In the genomic region with DNA sequence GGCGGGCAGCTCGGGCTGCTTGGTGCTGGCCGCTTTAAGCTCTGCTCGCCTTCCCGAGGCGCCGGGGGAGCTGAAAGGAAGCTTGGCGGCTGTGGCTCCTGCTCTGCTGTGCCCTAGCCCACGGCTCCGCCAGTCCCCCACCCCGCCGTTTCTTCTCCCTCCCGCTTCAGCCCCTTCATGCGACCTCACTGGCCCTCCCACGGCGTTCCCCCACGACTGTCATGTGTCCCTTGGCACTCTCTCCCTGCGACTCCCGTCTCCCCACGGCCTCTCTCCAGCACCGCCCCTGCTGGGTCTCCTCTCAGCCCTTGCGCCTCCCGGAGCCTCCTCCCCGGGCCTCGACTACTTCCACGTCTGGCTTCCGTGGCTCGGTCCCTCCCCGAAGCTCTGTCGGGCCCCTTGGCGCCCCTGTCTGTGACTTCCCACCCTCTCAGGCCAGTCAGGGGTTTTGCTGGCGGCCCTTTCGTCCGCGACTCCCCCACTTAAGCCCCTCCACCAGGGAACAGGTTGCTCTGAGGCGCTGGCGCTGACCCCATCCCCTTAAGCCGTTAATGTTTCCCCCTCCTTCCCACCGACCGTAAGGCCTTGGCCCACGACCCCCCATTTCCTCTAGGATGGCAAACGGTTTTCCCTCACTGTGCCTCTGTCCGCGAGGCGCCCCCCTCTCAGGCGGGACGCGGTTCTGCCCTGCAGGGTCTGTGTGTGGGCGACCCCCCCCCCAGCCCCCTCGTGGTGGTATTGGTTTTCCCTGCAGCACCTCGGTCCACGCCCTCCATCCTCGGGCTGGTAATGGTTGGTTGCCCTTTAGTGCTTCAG, we compare ENCODE assay signal across 8 mouse cellular contexts. TPM values are rescaled to one million over a fixed set of nuclear protein-coding genes. Genes with fewer than 3 reads are reported as not detected.
DNase-seq lines count a peak whose midpoint lies in the region; ATAC-seq and TF ChIP-seq lines count a peak whose summit lies in the region.

No protein-coding gene starts in this region.

- H3K36me3 ChIP-seq in MEL (ENCODE audit: control insufficient read depth in 1 of 2, insufficient read depth in 2 of 2, low read length in 2 of 2) (peaks cover 5 to 12% of the 10 kb centered on the region in 2 experiments), macrophage (ENCODE audit: inconsistent target) (no peaks in the 10 kb centered on the region)
- no peaks in the 10 kb centered on the region for H3K36me3 ChIP-seq in kidney, embryonic 16.5 days (ENCODE audit: insufficient read depth, low read length)

- peak overlapping the region; percentile 70 for H3K4me2 ChIP-seq in kidney, embryonic 16.5 days (replicated peaks; ENCODE audit: low read depth, low read length)

- H3K4me3 ChIP-seq in MEL (ENCODE audit: control insufficient read depth in 1 of 2, insufficient read depth in 1 of 2, low read depth in 2 of 2, low read length in 2 of 2) (peak overlapping the region; percentile 63 to 78), macrophage (ENCODE audit: inconsistent target) (peak overlapping the region; percentile 51)
- H3K4me3 ChIP-seq in cerebellum, adult 2 months (replicated peaks; ENCODE audit: insufficient read depth, low read depth, low read length) = peak overlapping the region; percentile 95
- H3K4me3 ChIP-seq in kidney, embryonic 16.5 days (ENCODE audit: low read length) = peak overlapping the region; percentile 67

- no peaks in the 10 kb centered on the region for H3K27me3 ChIP-seq in MEL (ENCODE audit: control insufficient read depth in 1 of 2, insufficient read depth in 2 of 2, low read length in 2 of 2)
- H3K27me3 ChIP-seq in cerebellum, adult 2 months (ENCODE audit: control insufficient read depth, insufficient read depth, low read length) = no peaks in the 10 kb centered on the region
- H3K27me3 ChIP-seq in kidney, embryonic 16.5 days (ENCODE audit: insufficient read depth, low read length) = no peaks in the 10 kb centered on the region; the same call in 1 of the 2 replicates

- no peak for TF ChIP-seq RAD21 in MEL (IDR thresholded peaks at IDR 0.05; ENCODE audit: low read depth, low read length)

- peak overlapping the region; percentile 85 for H3K9ac ChIP-seq in MEL (ENCODE audit: control insufficient read depth, low read depth, low read length, poor library complexity, severe bottlenecking)
- peak overlapping the region; percentile 76 for H3K9ac ChIP-seq in kidney, embryonic 16.5 days (replicated peaks; ENCODE audit: low read length)

- no peak for TF ChIP-seq CTCF in MEL (IDR thresholded peaks at IDR 0.05 in 2 of 3, conservative IDR thresholded peaks at IDR 0.05 in 1 of 3; ENCODE audit: control insufficient read depth in 1 of 3, insufficient read depth in 1 of 3, low read depth in 2 of 3, low read length in 3 of 3, poor library complexity in 1 of 3, severe bottlenecking in 1 of 3)
- TF ChIP-seq CTCF in cerebellum, adult 2 months (IDR thresholded peaks at IDR 0.05; ENCODE audit: borderline replicate concordance, insufficient read depth, low read depth, low read length) = no peak

- ATAC-seq in kidney, embryonic 16.5 days (ENCODE audit: low FRiP score, low TSS enrichment) = peak; percentile 63

- H3K79me2 ChIP-seq in MEL (ENCODE audit: control insufficient read depth, insufficient read depth, low read length, poor library complexity) (peaks cover 13% of the 10 kb centered on the region), macrophage (ENCODE audit: inconsistent target) (no peaks in the 10 kb centered on the region; the same call in 1 of the 2 replicates)

- WGBS in cerebellum, adult 2 months = 8% methylated on average over 46 of the region's 53 CpGs
- 29% methylated on average over 40 of the region's 53 CpGs for WGBS in kidney, embryonic 16.5 days
- WGBS in macrophage (ENCODE audit: missing documents) = 16% methylated on average over 41 of the region's 53 CpGs

- no peak for TF ChIP-seq POLR2A in MEL (IDR thresholded peaks at IDR 0.05; ENCODE audit: control insufficient read depth in 1 of 2, insufficient read depth in 1 of 2, low read depth in 1 of 2, low read length in 2 of 2, poor library complexity in 1 of 2)
- no peak for TF ChIP-seq POLR2A in cerebellum, adult 2 months (IDR thresholded peaks at IDR 0.05; ENCODE audit: borderline replicate concordance, insufficient read depth, low read length)

- no peaks in the 10 kb centered on the region for H3K9me3 ChIP-seq in MEL (replicated peaks; ENCODE audit: insufficient read depth, low read length)
- no peaks in the 10 kb centered on the region for H3K9me3 ChIP-seq in kidney, embryonic 16.5 days (ENCODE audit: low read length)

- TF ChIP-seq EP300 in MEL (IDR thresholded peaks at IDR 0.05; ENCODE audit: low read depth in 1 of 2, low read length in 2 of 2) = no peak

- peak overlapping the region; percentile 37 for H3K27ac ChIP-seq in MEL (ENCODE audit: control insufficient read depth, low read depth, low read length)
- H3K27ac ChIP-seq in cerebellum, adult 2 months (ENCODE audit: insufficient read depth, low read length) = no peak overlapping the region
- H3K27ac ChIP-seq in kidney, embryonic 16.5 days (ENCODE audit: low read length) = peak overlapping the region; percentile 73
- peak overlapping the region; percentile 5; the same call in 1 of the 2 replicates for H3K27ac ChIP-seq in macrophage

- peaks cover 3 to 13% of the 10 kb centered on the region in 2 experiments; a peak in 3 of 4 replicates for H3K4me1 ChIP-seq in MEL (ENCODE audit: control insufficient read depth in 1 of 2, insufficient read depth in 2 of 2, low read length in 2 of 2)
- no peaks in the 10 kb centered on the region for H3K4me1 ChIP-seq in cerebellum, adult 2 months (ENCODE audit: control insufficient read depth, insufficient read depth, low read length)
- peaks cover 5% of the 10 kb centered on the region; the same call in 1 of the 2 replicates for H3K4me1 ChIP-seq in kidney, embryonic 16.5 days (ENCODE audit: insufficient read depth, low read length)

- DNase-seq in 416B (ENCODE audit: low read depth) (peak; percentile 38), MEL (ENCODE audit: low read depth, low spot score) (peak; percentile 70)
- DNase-seq in cerebellum, adult 2 months = peak; percentile 5 to 41
- DNase-seq in gastrocnemius, postnatal 25 days = peak; percentile 12
- peak; percentile 27 to 31 for DNase-seq in right cerebral cortex, postnatal 10 days (ENCODE audit: low spot score in 2 of 2)
- no peak for DNase-seq in layer of hippocampus, adult 18-20 months (ENCODE audit: low spot score in 2 of 2)

TF ChIP-seq in MEL, 35 proteins besides CTCF, POLR2A, EP300 and RAD21:
- 0 out of 2 replicates have a peak, but pooled peaks have one; percentile 12 for TF ChIP-seq SIN3A (IDR thresholded peaks at IDR 0.05; ENCODE audit: low read length)
- 0 out of 2 replicates have a peak, but pooled peaks have one; percentile 57 for TF ChIP-seq UBTF (IDR thresholded peaks at IDR 0.05; ENCODE audit: borderline replicate concordance, insufficient read depth, low read depth, low read length)
- 0 out of 2 replicates have a peak, but pooled peaks have one; percentile 21 for TF ChIP-seq MXI1 (IDR thresholded peaks at IDR 0.05; ENCODE audit: low read depth, low read length)
- TF ChIP-seq TBP (IDR thresholded peaks at IDR 0.05; ENCODE audit: low read depth, low read length) = no peak
TF ChIP-seq in MEL: peak in this region for 3.

RNA-seq across cellular contexts. Expression of a gene that starts 0.8 kb away (rescaled TPM):
- total RNA-seq in MEL (2012; rRNA removed) = 36.5 and 36.8 TPM in 2 replicates
- polyA plus RNA-seq in MEL (2012; ENCODE audit: insufficient read depth in 1 of 2, insufficient read length in 2 of 2, low read depth in 1 of 2, low replicate concordance in 2 of 2, missing spikeins in 1 of 2) = 10 to 100 TPM in 1 of 2 experiments, not detected in 1; 51.4 TPM
- 12.9 and 14.6 TPM in 2 replicates for polyA plus RNA-seq in cerebellum, adult 2 months (2012; rRNA removed)
- total RNA-seq in gastrocnemius, postnatal 25 days (2021) = 1 to 10 TPM; 4.6 to 6.7 TPM
- polyA plus RNA-seq in kidney, embryonic 16.5 days (2015; fragmentation: Nextera tagmentation; extraction: Ambion mirVana) = 22.9 and 27.4 TPM in 2 replicates
- total RNA-seq in macrophage (2018; cell fraction: chromatin; rRNA removed) = 10 to 100 TPM; 10.5 to 82.8 (median 58.8) TPM
- 1 to 10 TPM; 4.7 to 9.9 (median 6.9) TPM for total RNA-seq in macrophage (2018; cell fraction: cytosol; rRNA removed)
- total RNA-seq in macrophage (2018; cell fraction: nucleus; rRNA removed) = 10 to 100 TPM; 12.0 to 64.0 (median 28.5) TPM
- polyA plus RNA-seq in macrophage (2018) = 6.9 to 12.0 TPM (median 10.5 TPM) in 3 replicates
- total RNA-seq in layer of hippocampus, adult 18-20 months (2021) = 1 to 10 TPM; 8.4 to 8.8 TPM

Comparison
In these comparisons a context has a peak if more than half of its experiments do, and no peak if none do; other contexts are left out.
1. DNase-seq: peak in 416B (single experiment), MEL (single experiment), cerebellum, adult 2 months (2 of 2), gastrocnemius, postnatal 25 days (single experiment) and right cerebral cortex, postnatal 10 days (2 of 2); none in layer of hippocampus, adult 18-20 months (0 of 2).
2. Peak in every context shown above with its lines, with median percentiles within 50 percentile points of each other: H3K4me3 ChIP-seq.